Mouse (Mus musculus) midbrain, embryonic 16.5 days (tissue): ENCODE measurements around the gene Hipk2. TPM values are rescaled to one million over a fixed set of nuclear protein-coding genes. Genes with fewer than 3 reads are reported as not detected.

ENCODE experiments used
- ATAC-seq: fragments of 200-750 bp; cut with Nextera tagmentation; 2 replicates; pipeline ENCODE4 v1.8.0; 2017; ENCODE audit warnings: moderate TSS enrichment
- H3K27ac ChIP-seq: fragments of 300-500 bp; sonication (generic); 2 replicates; pipeline ENCODE4 v1.5.1; 2014; ENCODE audit warnings: mild to moderate bottlenecking, low read length, mixed read lengths
- H3K27me3 ChIP-seq: fragments of 300-500 bp; sonication (generic); 2 replicates; pipeline ENCODE4 v1.6.1; 2014; ENCODE audit warnings: low read depth, low read length, mixed read lengths; ENCODE audit not compliant: control insufficient read depth, insufficient read depth
- H3K36me3 ChIP-seq: fragments of 300-500 bp; sonication (generic); 2 replicates; pipeline ENCODE4 v1.6.1; 2014; ENCODE audit warnings: mild to moderate bottlenecking, low read length, moderate library complexity, mixed read lengths; ENCODE audit not compliant: control insufficient read depth, insufficient read depth
- H3K4me1 ChIP-seq: fragments of 300-500 bp; sonication (generic); 2 replicates; pipeline ENCODE4 v1.6.1; 2014; ENCODE audit warnings: mild to moderate bottlenecking, low read length, mixed read lengths; ENCODE audit not compliant: control insufficient read depth, insufficient read depth
- H3K4me2 ChIP-seq: fragments of 300-500 bp; sonication (generic); 2 replicates; pipeline ENCODE4 v1.6.1; 2014; ENCODE audit warnings: mild to moderate bottlenecking, low read length, mixed read lengths
- H3K4me3 ChIP-seq: fragments of 300-500 bp; sonication (generic); 2 replicates; pipeline ENCODE4 v1.5.1; 2014; ENCODE audit warnings: low read depth, mild to moderate bottlenecking, low read length, moderate library complexity, mixed read lengths
- H3K9ac ChIP-seq: fragments of 300-500 bp; sonication (generic); 2 replicates; pipeline ENCODE4 v1.6.1; 2014; ENCODE audit warnings: low read depth, low read length, mixed read lengths
- H3K9me3 ChIP-seq: fragments of 300-500 bp; sonication (generic); replicated peaks from 2 replicates; pipeline ENCODE4 v1.6.1; 2014; ENCODE audit warnings: mild to moderate bottlenecking, low read length, mixed read lengths; ENCODE audit not compliant: control insufficient read depth, poor library complexity, severe bottlenecking
- WGBS: fragments of 180-500 bp; shearing (Covaris S2); extraction: QIAGEN DNeasy Blood & Tissue Kit; methylation state at CpG from one replicate; pipeline ENCODE4 v1.1.7; 2014; 5-methylcytosine and 5-hydroxymethylcytosine counted together
- polyA plus RNA-seq: library from polyadenylated mRNA; unstranded; fragments of >200 nt; fragmentation: Nextera tagmentation; extraction: Ambion mirVana; gene quantifications from 2 replicates; pipeline ENCODE4 v1.2.1, GENCODE M21; 2015

Gene Hipk2
- polyA plus RNA-seq, 1 experiment from 2014 or later, result 32.7 TPM

GRCm38 (mm10) chr6:38910828-38911559, 35.0 kb upstream of the Hipk2 start:
- Histone ChIP-seq H3K9me3 (no peaks in the 10 kb centered on the region), H3K4me3 (no peak overlapping the region), H3K27ac (no peak overlapping the region), H3K4me2 (no peak overlapping the region), H3K9ac (no peak overlapping the region), H3K4me1 (peaks cover 13% of the 10 kb centered on the region), H3K27me3 (no peaks in the 10 kb centered on the region), H3K36me3 (no peaks in the 10 kb centered on the region)
- WGBS, result 73% methylated on average over 3 of the region's 3 CpGs
- no peak for ATAC-seq

- H3K4me1 ChIP-seq, result peaks cover 1% of the 10 kb centered on the region; the same call in 1 of the 2 replicates
- no peak overlapping the region for H3K4me2 ChIP-seq
- H3K36me3 ChIP-seq, result no peaks in the 10 kb centered on the region
- no peak for ATAC-seq
- H3K9me3 ChIP-seq, result no peaks in the 10 kb centered on the region
- H3K4me3 ChIP-seq, result no peak overlapping the region
- H3K9ac ChIP-seq, result no peak overlapping the region
- WGBS, result 78% methylated on average over 6 of the region's 6 CpGs
- no peak overlapping the region for H3K27ac ChIP-seq
- H3K27me3 ChIP-seq, result no peaks in the 10 kb centered on the region
Measured at GRCm38 (mm10) chr6:38908401-38908800, 32.4 kb upstream of the Hipk2 start.

- H3K4me2 ChIP-seq, result no peak overlapping the region
- no peak overlapping the region for H3K4me3 ChIP-seq
- no peaks in the 10 kb centered on the region for H3K27me3 ChIP-seq
- H3K9ac ChIP-seq, result no peak overlapping the region
- H3K4me1 ChIP-seq, result no peaks in the 10 kb centered on the region
- no peak for ATAC-seq
- 55% methylated on average over 6 of the region's 6 CpGs for WGBS
- no peaks in the 10 kb centered on the region for H3K36me3 ChIP-seq
- H3K9me3 ChIP-seq, result no peaks in the 10 kb centered on the region
- no peak overlapping the region for H3K27ac ChIP-seq
Measured at GRCm38 (mm10) chr6:38906005-38906404, 30.0 kb upstream of the Hipk2 start.

- Histone ChIP-seq H3K9ac (no peak overlapping the region), H3K27me3 (no peaks in the 10 kb centered on the region), H3K9me3 (no peaks in the 10 kb centered on the region), H3K36me3 (no peaks in the 10 kb centered on the region), H3K4me1 (no peaks in the 10 kb centered on the region), H3K4me3 (no peak overlapping the region), H3K4me2 (no peak overlapping the region), H3K27ac (no peak overlapping the region)
- WGBS, result 91% methylated on average over 10 of the region's 10 CpGs
- ATAC-seq, result no peak
Measured at GRCm38 (mm10) chr6:38902820-38903439, 27.0 kb upstream of the Hipk2 start.

GRCm38 (mm10) chr6:38901636-38902035, 25.7 kb upstream of the Hipk2 start:
- ATAC-seq, result no peak
- Histone ChIP-seq H3K4me2 (no peak overlapping the region), H3K27me3 (no peaks in the 10 kb centered on the region), H3K4me3 (no peak overlapping the region), H3K9me3 (no peaks in the 10 kb centered on the region), H3K9ac (no peak overlapping the region), H3K36me3 (no peaks in the 10 kb centered on the region), H3K27ac (no peak overlapping the region), H3K4me1 (no peaks in the 10 kb centered on the region)
- 96% methylated on average over 3 of the region's 3 CpGs for WGBS

GRCm38 (mm10) chr6:38901152-38901551, 25.2 kb upstream of the Hipk2 start:
- ATAC-seq, result no peak
- Histone ChIP-seq H3K4me2 (no peak overlapping the region), H3K4me3 (no peak overlapping the region), H3K27me3 (no peaks in the 10 kb centered on the region), H3K9me3 (no peaks in the 10 kb centered on the region), H3K9ac (no peak overlapping the region), H3K36me3 (no peaks in the 10 kb centered on the region), H3K4me1 (no peaks in the 10 kb centered on the region), H3K27ac (no peak overlapping the region)
- WGBS, result 89% methylated on average over 4 of the region's 4 CpGs

- 93% methylated on average over 4 of the region's 4 CpGs for WGBS
- Histone ChIP-seq H3K9ac (no peak overlapping the region), H3K4me2 (no peak overlapping the region), H3K27me3 (no peaks in the 10 kb centered on the region), H3K36me3 (no peaks in the 10 kb centered on the region), H3K9me3 (no peaks in the 10 kb centered on the region), H3K4me3 (no peak overlapping the region), H3K4me1 (no peaks in the 10 kb centered on the region), H3K27ac (no peak overlapping the region)
- ATAC-seq, result no peak
Measured at GRCm38 (mm10) chr6:38900479-38901126, 24.6 kb upstream of the Hipk2 start.

GRCm38 (mm10) chr6:38900073-38900472, 24.1 kb upstream of the Hipk2 start:
- ATAC-seq, result no peak
- H3K9ac ChIP-seq, result no peak overlapping the region

GRCm38 (mm10) chr6:38893615-38894014, 17.6 kb upstream of the Hipk2 start:
- WGBS, result 86% methylated on average over 3 of the region's 3 CpGs
- no peak for ATAC-seq
- H3K9me3 ChIP-seq, result no peaks in the 10 kb centered on the region
- H3K4me2 ChIP-seq, result no peak overlapping the region
- no peak overlapping the region for H3K27ac ChIP-seq
- H3K36me3 ChIP-seq, result no peaks in the 10 kb centered on the region
- H3K4me3 ChIP-seq, result no peak overlapping the region
- H3K27me3 ChIP-seq, result no peaks in the 10 kb centered on the region
- H3K4me1 ChIP-seq, result no peaks in the 10 kb centered on the region
- no peak overlapping the region for H3K9ac ChIP-seq

More at GRCm38 (mm10) chr6:38900073-38900472, 24.1 kb upstream of the Hipk2 start:
- no peaks in the 10 kb centered on the region for H3K4me1 ChIP-seq
- no peak overlapping the region for H3K4me3 ChIP-seq
- no peak overlapping the region for H3K27ac ChIP-seq
- no peaks in the 10 kb centered on the region for H3K36me3 ChIP-seq
- no peak overlapping the region for H3K4me2 ChIP-seq
- no peaks in the 10 kb centered on the region for H3K27me3 ChIP-seq
- H3K9me3 ChIP-seq, result no peaks in the 10 kb centered on the region
- WGBS, result 100% methylated on average over 4 of the region's 4 CpGs
